Mouse (Mus musculus): ENCODE data around the gene Fndc8.

The Fndc8 gene

DNA sequence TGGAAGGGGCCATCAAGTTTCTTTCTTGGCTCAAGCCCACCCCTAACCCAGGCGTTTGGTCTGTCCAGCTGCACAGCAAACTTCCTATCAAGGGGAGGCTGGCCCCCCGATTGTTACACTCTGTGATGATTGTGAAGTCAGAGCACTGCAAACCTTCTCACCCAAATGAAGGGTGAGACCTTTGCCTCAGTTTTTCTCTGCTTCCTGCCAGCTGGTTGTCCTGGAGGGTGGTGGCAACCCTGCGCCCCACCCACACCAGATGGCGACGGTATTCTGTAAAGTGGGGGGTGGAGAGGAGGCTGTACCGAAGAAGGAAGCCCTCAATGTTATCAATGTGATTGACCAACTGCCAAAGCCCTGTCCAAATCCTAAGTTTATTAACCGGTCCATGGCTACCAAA is at the start of gene Fndc8:
TSS of gene Fndc8 (plus strand) at position 189 of the 400 bp plus-strand sequence.
- no peak for DNase-seq (ENCODE audit: low spot score in 2 of 2)

GRCm38 (mm10) chr11:82844771-82845414 is 47.0 kb upstream of the Fndc8 start:
- no peak for DNase-seq (ENCODE audit: low spot score in 2 of 2)

DNA sequence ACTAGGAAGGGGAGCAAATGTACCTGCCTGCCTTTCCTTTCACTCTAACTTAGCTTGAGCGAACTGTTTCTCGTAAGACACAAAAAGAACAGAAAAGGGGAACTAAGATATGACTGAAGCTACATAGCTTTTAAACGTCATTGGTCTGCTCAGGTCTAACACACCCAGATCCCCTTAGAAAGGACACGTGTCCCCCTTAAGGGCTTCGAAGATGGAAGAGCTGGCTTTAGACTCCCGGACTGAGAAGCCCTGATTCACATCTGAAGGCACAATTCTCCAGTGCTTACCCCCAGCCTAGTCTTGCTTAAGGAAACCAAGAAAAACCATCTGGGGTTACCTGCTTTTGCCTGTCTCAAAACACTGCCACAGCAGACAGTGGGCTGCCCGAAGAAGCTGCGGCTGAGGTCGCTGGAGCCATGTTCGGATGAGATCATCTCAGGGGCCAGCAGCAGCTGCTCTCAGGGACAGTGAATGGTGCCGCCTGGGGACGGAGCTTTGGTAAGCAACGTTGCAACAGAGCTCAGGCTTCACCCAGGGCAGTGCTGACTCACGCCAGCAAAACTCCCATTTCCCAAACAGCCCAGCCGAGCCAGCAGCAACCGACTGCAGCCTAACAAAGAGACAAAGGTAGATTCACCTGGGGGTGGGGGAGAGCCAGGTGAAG is 46.4 kb upstream of the Fndc8 start:
- peak; percentile 23 to 39 for DNase-seq (ENCODE audit: low spot score in 2 of 2)

DNA sequence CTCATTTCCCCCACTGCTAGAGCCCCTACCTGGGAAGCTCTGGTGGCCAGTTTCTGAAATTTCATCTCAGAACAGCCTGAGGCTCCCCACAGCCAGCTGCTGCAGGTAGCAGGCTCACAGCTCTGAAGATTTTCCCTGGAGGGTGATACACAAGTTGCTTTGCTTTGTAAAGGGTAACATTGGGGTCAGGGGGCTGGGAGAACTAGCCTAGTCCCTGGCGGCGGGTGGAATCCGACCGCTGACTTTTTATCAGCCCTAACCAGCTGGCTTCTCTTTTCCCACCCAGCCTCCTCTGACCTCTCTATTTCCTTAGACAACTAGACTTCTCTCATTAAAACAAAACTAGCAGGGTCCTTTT is 45.9 kb upstream of the Fndc8 start:
- DNase-seq (ENCODE audit: low spot score in 2 of 2): no peak

DNA sequence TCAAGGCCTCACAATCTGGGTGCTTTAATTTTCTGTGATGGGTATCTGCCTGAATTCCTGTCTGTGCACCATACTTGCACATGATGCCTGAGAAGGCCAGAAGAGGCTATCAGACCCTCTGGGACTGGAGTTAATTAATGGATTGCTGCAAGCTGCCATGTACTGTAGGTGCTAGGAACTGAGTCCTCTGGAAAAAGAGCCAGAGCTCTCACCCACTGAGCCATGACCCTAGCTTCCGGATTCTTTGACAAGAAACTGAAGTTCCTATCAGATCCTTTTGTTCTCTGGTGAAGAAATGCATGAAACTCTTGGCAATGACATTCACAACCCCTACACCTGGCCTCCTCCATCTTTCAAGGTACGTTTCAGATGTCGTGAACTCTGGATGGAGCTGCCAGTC is 45.0 kb upstream of the Fndc8 start:
- DNase-seq (ENCODE audit: low spot score in 2 of 2): no peak

DNA sequence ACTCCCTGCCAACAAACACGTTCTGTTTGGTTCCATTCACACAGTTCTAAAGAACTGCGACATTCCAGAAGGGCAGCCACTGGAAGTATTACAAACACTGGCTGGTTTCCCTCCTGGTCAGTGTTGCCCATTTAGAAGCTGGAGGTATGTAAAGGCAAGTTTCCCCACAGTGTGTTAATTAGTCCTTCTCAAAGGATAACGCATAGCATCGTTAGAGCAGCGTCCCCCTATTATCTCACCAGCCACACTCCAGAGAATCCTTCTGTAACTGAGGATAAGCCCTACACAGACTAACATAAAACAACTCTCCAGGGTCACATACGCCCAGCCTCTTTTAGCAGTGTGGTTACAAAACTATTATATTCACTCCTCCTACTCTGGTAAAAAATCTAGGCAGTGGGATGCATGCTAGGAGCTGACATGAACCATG is 44.3 kb upstream of the Fndc8 start:
- DNase-seq (ENCODE audit: low spot score in 2 of 2): no peak

DNA sequence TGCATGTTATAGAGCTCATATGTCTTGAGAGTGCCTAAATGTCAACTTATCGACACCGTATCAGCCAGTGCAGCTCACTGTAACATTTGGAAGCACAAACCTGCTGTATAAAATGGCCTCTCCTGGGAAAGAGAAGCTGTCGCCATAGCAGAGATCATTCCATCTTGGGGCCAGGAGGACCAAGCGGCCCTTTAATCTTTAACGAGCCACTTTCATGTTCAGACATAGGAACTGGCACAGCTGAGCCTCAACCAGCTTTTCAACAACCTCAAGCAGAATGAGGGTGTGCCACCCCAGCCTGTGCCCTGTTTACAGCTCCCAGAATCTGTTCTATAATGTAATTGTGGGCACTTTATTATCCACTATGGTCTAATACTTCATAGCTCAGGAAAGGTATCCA is 41.7 kb upstream of the Fndc8 start:
- DNase-seq (ENCODE audit: low spot score in 2 of 2): no peak

- no peak for DNase-seq (ENCODE audit: low spot score in 2 of 2)
Measured at GRCm38 (mm10) chr11:82852115-82852514, 39.8 kb upstream of the Fndc8 start.

GRCm38 (mm10) chr11:82852540-82852939 is 39.4 kb upstream of the Fndc8 start:
- DNase-seq (ENCODE audit: low spot score in 2 of 2): no peak

- no peak for DNase-seq (ENCODE audit: low spot score in 2 of 2)
Measured at GRCm38 (mm10) chr11:82852958-82853357, 39.0 kb upstream of the Fndc8 start.

GRCm38 (mm10) chr11:82854111-82854510 is 37.8 kb upstream of the Fndc8 start:
- no peak for DNase-seq (ENCODE audit: low spot score in 2 of 2)

GRCm38 (mm10) chr11:82855327-82855973 is 36.5 kb upstream of the Fndc8 start:
- DNase-seq (ENCODE audit: low spot score in 2 of 2): no peak

GRCm38 (mm10) chr11:82856032-82856431 is 35.9 kb upstream of the Fndc8 start:
- no peak for DNase-seq (ENCODE audit: low spot score in 2 of 2)

GRCm38 (mm10) chr11:82857307-82857848 is 34.5 kb upstream of the Fndc8 start:
- DNase-seq (ENCODE audit: low spot score in 2 of 2): no peak

DNA sequence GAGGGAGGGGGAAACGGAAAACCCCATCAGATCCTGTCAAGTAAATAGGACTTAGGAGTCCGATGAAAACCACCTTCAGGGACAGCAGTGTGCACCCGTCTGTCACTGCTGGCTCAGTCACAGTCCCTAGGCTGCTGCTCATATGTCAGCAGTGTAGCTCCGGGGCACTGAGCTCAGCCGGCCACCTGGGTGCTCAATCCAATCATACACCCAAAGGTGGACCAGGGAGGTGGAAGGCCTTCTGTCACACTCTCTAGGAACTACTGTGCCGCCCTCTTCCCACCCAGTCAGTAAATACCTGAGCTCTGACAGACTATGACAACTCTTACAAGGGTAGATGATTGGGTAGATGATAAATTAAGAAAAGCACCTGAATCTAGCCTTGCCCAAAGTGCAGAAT is 31.2 kb upstream of the Fndc8 start:
- DNase-seq (ENCODE audit: low spot score in 2 of 2): no peak

GRCm38 (mm10) chr11:82861558-82861957 is 30.4 kb upstream of the Fndc8 start:
- no peak for DNase-seq (ENCODE audit: low spot score in 2 of 2)

GRCm38 (mm10) chr11:82862638-82863037 is 29.3 kb upstream of the Fndc8 start:
- no peak for DNase-seq (ENCODE audit: low spot score in 2 of 2)

DNA sequence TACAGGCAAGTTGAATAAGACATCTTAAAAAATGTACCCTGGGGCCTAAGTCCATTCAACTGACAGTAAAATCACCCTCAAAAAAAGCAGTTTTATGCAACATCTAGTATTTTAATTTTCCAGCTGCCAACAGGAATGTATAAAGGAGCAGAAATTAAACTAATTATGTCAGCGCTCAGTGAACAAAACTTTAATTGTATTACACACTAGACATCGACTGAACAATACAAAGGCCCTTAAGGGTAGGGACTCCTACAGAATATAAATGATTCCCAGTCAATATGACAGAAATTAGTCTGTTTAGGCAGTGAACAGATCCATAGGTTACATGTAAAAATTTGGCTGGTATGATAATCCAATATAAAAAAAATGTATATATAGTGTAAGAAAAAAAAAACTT is 28.9 kb upstream of the Fndc8 start:
- DNase-seq (ENCODE audit: low spot score in 2 of 2): no peak

- no peak for DNase-seq (ENCODE audit: low spot score in 2 of 2)
Measured at GRCm38 (mm10) chr11:82863488-82863931, 28.4 kb upstream of the Fndc8 start.

- DNase-seq (ENCODE audit: low spot score in 2 of 2): no peak
Measured at GRCm38 (mm10) chr11:82865957-82866356, 26.0 kb upstream of the Fndc8 start.

DNA sequence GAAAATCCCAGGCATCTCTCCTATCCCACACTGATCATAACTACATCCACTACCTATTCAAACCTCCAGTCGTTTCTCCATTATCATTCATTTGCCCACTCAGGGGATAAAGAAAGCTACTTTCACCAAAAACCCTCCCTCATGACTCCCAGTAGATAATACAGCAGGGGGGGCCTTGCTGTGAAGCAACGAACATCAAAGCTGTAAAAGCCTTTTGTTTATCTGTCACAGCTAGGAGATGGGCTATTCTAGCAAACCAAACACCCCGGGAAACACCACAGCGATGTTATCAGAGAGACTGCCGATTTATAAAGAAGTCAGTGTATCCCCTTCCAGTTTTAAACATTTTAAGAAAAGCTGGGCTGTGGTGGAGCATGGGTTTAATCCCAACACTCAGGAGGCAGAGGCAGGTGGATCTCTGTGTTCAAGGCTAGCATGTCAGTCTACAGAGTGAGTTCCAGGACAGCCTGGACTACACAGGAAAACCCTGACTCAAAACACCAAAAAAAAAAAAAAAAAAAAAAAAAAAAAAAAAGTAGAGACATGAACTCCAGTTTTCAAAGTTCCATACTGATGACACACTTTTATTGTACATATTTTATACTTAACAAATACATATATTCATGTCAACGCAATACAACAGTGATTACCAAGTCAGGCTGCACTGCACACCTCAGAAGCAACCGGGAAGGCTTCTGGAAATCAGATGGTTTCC is 24.9 kb upstream of the Fndc8 start:
- DNase-seq (ENCODE audit: low spot score in 2 of 2): no peak

DNA sequence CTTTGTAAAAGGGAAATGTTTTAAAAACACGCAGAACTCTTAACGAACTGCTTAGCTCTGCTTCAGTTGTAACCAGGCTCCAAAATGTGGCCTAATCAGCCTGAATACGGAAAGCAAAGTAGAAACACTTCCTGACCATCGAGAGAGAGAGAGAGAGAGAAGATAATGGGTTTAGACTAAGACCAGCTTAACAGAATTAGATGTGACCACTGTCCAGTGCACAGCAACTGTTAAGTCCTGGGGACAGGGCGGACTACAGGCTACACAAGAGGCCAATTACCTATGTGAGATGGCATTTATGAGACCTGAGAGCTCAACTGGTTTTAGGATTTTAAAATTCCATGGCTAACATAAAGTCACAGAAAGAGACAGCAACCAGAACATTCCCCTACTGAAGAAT is 24.0 kb upstream of the Fndc8 start:
- no peak for DNase-seq (ENCODE audit: low spot score in 2 of 2)
